Mouse (Mus musculus) brain, embryonic 14.5 days (tissue): ENCODE data around the gene Zcwpw1.

Experiments used
- CTCF ChIP-seq: fragments of 200-500 bp; IDR thresholded peaks from 2 replicates; pipeline ENCODE4 v1.5.1; 2012; ENCODE audit warnings: inconsistent platforms, mild to moderate bottlenecking, moderate library complexity, borderline replicate concordance; ENCODE audit not compliant: insufficient read depth, insufficient read length; ENCODE audit errors: extremely low read depth
- POLR2A ChIP-seq: fragments of 200-500 bp; IDR thresholded peaks from 2 replicates; pipeline ENCODE4 v1.6.1; 2012; ENCODE audit warnings: mild to moderate bottlenecking, inconsistent platforms, borderline replicate concordance; ENCODE audit not compliant: poor library complexity, insufficient read depth, insufficient read length, severe bottlenecking; ENCODE audit errors: extremely low read depth

- TF ChIP-seq POLR2A = no peak
- no peak for TF ChIP-seq CTCF
Observed at GRCm38 (mm10) chr5:137808316-137808715, 20.7 kb downstream of the Zcwpw1 start.
